Mouse (Mus musculus) limb, embryonic 13.5 days (tissue): Measurements from ENCODE around the gene Pth1r. TPM values are rescaled to one million over a fixed set of nuclear protein-coding genes. Genes with fewer than 3 reads are reported as not detected.

Source experiments
- ATAC-seq: fragments of 200-750 bp; cut with Nextera tagmentation; 2 replicates; pipeline ENCODE4 v1.8.0; 2017; ENCODE audit warnings: low read depth, moderate number of reproducible peaks, moderate TSS enrichment; ENCODE audit not compliant: low FRiP score
- H3K27ac ChIP-seq: fragments of 300-500 bp; sonication (generic); 2 replicates; pipeline ENCODE4 v1.5.1; 2015; ENCODE audit warnings: inconsistent platforms, mild to moderate bottlenecking, moderate library complexity
- H3K27me3 ChIP-seq: fragments of 300-500 bp; sonication (generic); 2 replicates; pipeline ENCODE4 v1.6.1; 2015; ENCODE audit warnings: mild to moderate bottlenecking, inconsistent platforms
- H3K36me3 ChIP-seq: fragments of 300-500 bp; sonication (generic); 2 replicates; pipeline ENCODE4 v1.6.1; 2015; ENCODE audit warnings: inconsistent platforms, mild to moderate bottlenecking, moderate library complexity
- H3K4me1 ChIP-seq: fragments of 300-500 bp; sonication (generic); 2 replicates; pipeline ENCODE4 v1.6.1; 2015; ENCODE audit warnings: inconsistent platforms
- H3K4me2 ChIP-seq: fragments of 300-500 bp; sonication (generic); replicated peaks from 2 replicates; pipeline ENCODE4 v1.6.1; 2015; ENCODE audit warnings: inconsistent platforms, mild to moderate bottlenecking, moderate library complexity
- H3K4me3 ChIP-seq: fragments of 300-500 bp; sonication (generic); 2 replicates; pipeline ENCODE4 v1.5.1; 2015; ENCODE audit warnings: moderate library complexity, mild to moderate bottlenecking, inconsistent platforms
- H3K9ac ChIP-seq: fragments of 300-500 bp; sonication (generic); 2 replicates; pipeline ENCODE4 v1.6.1; 2015; ENCODE audit warnings: mild to moderate bottlenecking, inconsistent platforms
- H3K9me3 ChIP-seq: fragments of 300-500 bp; sonication (generic); 2 replicates; pipeline ENCODE4 v1.6.1; 2016; ENCODE audit warnings: inconsistent platforms
- WGBS: fragments of 180-500 bp; shearing (Covaris S2); methylation state at CpG from one replicate; pipeline ENCODE4 v1.1.7; 2015; 5-methylcytosine and 5-hydroxymethylcytosine counted together
- polyA plus RNA-seq: library from polyadenylated mRNA; unstranded; fragments of >200 nt; fragmentation: Nextera tagmentation; extraction: Ambion mirVana; gene quantifications from 2 replicates; pipeline ENCODE4 v1.2.1, GENCODE M21; 2015

The Pth1r gene
- polyA plus RNA-seq, 1 experiment from 2014 or later = 97.7 TPM

DNA sequence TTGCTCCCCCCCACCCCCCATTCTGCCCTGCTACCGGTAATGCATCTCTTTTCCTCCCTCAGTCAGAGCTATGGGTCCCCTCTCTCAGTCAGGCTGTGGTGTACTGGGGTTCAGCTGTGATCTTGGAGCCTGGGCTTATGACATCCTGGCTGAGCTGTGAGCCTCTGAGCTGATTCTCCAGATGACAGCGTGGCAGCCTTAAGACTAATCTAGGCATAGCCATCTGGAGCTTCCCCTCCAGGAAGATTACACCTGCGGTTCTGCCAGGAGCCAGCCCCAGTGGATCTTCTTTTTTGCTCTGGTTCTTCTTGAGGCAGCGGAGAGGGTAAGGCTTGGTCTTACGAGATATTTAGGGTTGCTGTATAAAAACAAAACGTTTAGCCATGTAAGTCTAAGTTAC lies 34.9 kb downstream of the Pth1r start:
- H3K4me2 ChIP-seq = no peak overlapping the region
- H3K9ac ChIP-seq = no peak overlapping the region
- no peaks in the 10 kb centered on the region for H3K27me3 ChIP-seq
- WGBS = 88% methylated on average over 6 of the region's 6 CpGs
- no peak overlapping the region for H3K27ac ChIP-seq
- no peak overlapping the region for H3K4me3 ChIP-seq
- H3K9me3 ChIP-seq = no peaks in the 10 kb centered on the region
- peaks cover 38% of the 10 kb centered on the region for H3K36me3 ChIP-seq
- no peak for ATAC-seq
- H3K4me1 ChIP-seq = peaks cover 7% of the 10 kb centered on the region

DNA sequence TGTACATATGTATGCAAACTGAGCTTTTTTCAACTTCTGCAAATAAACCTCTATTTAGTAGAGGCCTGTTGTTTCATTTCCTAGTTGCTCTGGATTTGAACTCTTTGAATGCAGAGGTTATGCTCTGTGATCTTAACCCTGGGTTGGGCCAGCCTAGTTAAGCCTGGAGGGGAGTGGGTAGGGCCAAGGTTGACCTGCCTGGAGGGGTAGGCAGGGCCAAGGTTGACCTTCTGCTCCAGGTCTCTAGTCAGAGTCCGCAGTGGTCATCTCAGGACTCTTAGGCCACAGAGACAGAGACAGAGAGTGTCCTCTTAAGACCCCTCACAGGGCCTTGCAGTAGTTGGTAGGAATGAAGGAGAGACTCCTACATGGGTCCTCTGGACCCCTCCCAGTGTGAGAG lies 35.4 kb downstream of the Pth1r start:
- no peak for ATAC-seq
- no peak overlapping the region for H3K4me3 ChIP-seq
- H3K4me2 ChIP-seq = no peak overlapping the region
- H3K4me1 ChIP-seq = peaks cover 5% of the 10 kb centered on the region
- peaks cover 38% of the 10 kb centered on the region for H3K36me3 ChIP-seq
- no peak overlapping the region for H3K9ac ChIP-seq
- no peak overlapping the region for H3K27ac ChIP-seq
- no peaks in the 10 kb centered on the region for H3K27me3 ChIP-seq
- no peaks in the 10 kb centered on the region for H3K9me3 ChIP-seq
- 95% methylated on average over 1 of the region's 1 CpGs for WGBS

DNA sequence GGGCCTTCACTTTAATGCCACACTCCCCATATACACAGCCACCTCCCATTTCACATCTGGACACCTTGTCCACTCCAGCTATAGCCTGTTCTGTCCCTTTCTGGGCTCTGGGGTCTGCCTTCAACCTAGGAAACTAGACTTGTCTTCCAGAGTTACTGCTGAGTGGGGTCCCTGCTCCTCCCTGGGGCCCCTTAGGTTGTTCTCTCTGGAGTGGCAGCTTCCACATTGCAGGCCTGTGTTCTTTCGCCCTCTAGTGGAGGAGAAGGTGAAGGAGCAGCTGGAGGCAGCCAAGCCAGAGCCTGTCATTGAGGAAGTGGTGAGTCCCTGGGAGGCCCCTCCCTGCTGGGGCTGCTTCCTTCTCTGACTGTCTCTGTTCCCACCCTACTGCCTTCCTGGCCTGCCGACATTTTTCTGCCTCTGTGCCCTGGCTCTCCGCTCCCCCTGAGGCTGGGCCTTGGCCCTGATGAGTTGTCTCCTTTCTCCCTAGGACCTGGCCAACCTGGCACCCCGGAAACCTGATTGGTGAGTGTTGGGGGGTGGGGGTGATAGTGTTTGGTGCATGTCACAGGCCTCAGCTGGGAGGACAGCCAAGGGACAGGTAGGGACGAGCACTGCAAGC lies 37.2 kb downstream of the Pth1r start:
- 42% methylated on average over 5 of the region's 5 CpGs for WGBS
- Histone ChIP-seq H3K27ac (no peak overlapping the region), H3K4me3 (no peak overlapping the region), H3K9ac (no peak overlapping the region), H3K4me1 (peaks cover 5% of the 10 kb centered on the region), H3K36me3 (peaks cover 34% of the 10 kb centered on the region), H3K9me3 (no peaks in the 10 kb centered on the region), H3K27me3 (no peaks in the 10 kb centered on the region), H3K4me2 (0 out of 2 replicates have a peak overlapping the region, but pooled peaks have one; percentile 7)
- peak; percentile 72 for ATAC-seq

DNA sequence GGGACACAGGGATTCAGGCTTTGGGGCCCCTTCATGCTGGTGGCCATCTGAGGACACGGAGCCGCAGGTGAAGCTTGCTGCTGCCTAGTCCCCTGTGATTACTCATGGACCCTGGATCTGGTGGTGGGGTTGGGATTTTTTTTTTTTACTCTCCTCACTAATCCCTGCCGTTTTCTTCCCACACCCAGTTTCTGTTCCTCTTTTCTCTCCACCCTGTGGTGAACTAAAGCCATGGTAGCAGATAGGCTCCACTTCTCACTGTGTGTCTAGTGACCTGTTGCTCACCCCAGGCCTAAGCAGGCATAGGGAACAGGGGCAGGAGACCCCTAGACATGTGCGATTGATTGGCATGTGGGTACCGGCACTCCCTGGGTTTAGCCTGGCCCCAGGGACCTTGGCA lies 40.2 kb downstream of the Pth1r start:
- 89% methylated on average over 5 of the region's 5 CpGs for WGBS

DNA sequence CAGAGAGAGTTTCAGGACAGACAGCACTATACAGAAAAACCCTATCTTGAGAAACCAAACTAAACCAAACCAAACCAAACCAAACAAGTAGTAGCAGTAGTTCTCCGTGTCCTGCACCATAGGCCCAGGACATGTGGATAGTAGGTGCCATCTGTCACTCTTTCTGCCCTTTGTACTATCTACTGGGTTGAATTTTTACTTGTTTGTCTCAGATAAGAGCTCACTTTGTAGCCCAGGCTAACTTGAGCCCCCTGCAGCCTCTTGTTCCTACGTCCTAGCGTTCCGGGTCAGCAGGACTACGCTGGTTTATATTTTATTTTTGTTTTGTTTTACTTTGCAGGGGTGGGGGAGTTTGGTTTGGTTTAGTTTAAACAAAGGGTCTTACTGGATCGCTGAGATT lies 43.0 kb downstream of the Pth1r start:
- H3K9me3 ChIP-seq = no peaks in the 10 kb centered on the region
- WGBS = 91% methylated on average over 6 of the region's 6 CpGs

More for the DNA sequence above, 40.2 kb downstream of the Pth1r start:
- Histone ChIP-seq H3K9me3 (no peaks in the 10 kb centered on the region), H3K4me1 (peaks cover 5% of the 10 kb centered on the region), H3K27ac (no peak overlapping the region), H3K4me3 (no peak overlapping the region), H3K4me2 (no peak overlapping the region), H3K9ac (no peak overlapping the region), H3K27me3 (no peaks in the 10 kb centered on the region), H3K36me3 (peaks cover 17% of the 10 kb centered on the region)
- no peak for ATAC-seq

DNA sequence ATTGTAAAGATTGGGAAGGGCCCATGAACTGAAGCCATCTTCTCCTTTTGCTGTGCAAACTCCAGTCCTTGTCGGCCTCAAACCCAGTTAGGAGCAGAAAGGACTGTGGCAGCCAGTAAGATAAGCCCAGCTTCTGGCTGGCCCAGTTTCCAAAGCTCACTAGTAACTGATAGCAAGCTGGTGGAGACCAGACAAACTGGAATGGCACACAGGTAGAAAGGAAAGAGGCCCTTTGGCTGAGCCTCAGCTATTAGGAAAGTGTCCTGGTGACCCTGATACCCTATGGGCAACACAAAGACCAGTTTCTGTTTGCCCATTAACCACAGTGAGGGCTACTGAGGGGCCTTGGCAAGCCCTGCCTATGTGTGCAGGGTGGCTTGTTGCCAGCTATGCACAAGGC lies 44.1 kb downstream of the Pth1r start:
- no peaks in the 10 kb centered on the region for H3K4me1 ChIP-seq
- no peak overlapping the region for H3K4me2 ChIP-seq
- 91% methylated on average over 1 of the region's 1 CpGs for WGBS
- ATAC-seq = no peak
- peaks cover 16% of the 10 kb centered on the region for H3K36me3 ChIP-seq
- no peaks in the 10 kb centered on the region for H3K27me3 ChIP-seq
- H3K9me3 ChIP-seq = no peaks in the 10 kb centered on the region
- H3K9ac ChIP-seq = no peak overlapping the region
- H3K4me3 ChIP-seq = no peak overlapping the region
- no peak overlapping the region for H3K27ac ChIP-seq

More for the DNA sequence above, 43.0 kb downstream of the Pth1r start:
- Histone ChIP-seq H3K36me3 (peaks cover 16% of the 10 kb centered on the region), H3K4me1 (no peaks in the 10 kb centered on the region), H3K9ac (no peak overlapping the region), H3K4me2 (no peak overlapping the region), H3K27me3 (no peaks in the 10 kb centered on the region), H3K4me3 (no peak overlapping the region), H3K27ac (no peak overlapping the region)
- no peak for ATAC-seq

DNA sequence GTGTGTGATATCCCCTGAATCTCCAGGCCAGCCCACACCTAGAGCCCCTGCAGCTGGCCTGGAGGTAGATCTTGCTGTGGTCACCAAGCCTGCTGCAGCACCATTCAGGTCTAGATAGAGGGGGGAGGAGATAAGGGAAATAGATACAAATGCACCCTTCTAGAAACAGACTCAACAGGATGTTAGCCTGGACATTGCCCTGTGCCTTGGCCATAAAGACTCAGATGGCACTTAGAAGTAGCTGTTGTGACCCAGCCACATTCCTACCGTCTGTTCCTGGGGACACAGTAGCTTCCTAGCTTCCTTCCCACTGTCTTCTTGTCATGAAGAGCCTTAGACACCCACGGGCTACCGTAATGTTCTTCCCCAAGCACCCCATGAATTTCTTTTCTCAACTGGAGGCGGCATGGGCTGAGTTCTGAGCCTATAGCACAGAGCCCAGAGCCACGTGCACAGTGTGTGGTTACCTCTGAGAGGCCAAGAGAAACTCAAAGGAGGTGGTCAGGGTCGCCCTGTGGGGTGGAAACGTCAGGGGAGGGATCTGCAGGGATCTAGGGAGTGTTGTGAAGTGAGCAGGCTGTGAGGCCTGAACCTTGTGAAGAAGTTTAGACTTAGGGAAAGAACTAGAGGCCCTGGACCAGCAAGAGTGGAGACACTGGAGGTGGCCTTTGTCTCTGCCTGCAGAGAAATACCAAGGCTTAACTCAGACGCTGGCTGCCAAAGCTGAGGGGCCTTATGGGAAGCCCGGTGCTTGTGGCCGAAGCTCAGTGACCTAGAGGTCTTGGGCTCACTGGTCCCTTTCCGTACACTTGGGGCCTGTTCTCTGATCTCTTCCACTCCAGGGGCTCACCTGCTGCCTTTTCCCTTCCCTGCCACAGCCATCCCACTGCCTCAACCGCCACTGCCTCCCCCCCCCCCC lies 45.6 kb downstream of the Pth1r start:
- Histone ChIP-seq H3K9ac (no peak overlapping the region), H3K9me3 (no peaks in the 10 kb centered on the region), H3K27ac (no peak overlapping the region), H3K36me3 (peaks cover 29% of the 10 kb centered on the region), H3K27me3 (no peaks in the 10 kb centered on the region), H3K4me2 (no peak overlapping the region), H3K4me1 (no peaks in the 10 kb centered on the region), H3K4me3 (no peak overlapping the region)
- ATAC-seq = no peak
- 79% methylated on average over 11 of the region's 12 CpGs for WGBS

DNA sequence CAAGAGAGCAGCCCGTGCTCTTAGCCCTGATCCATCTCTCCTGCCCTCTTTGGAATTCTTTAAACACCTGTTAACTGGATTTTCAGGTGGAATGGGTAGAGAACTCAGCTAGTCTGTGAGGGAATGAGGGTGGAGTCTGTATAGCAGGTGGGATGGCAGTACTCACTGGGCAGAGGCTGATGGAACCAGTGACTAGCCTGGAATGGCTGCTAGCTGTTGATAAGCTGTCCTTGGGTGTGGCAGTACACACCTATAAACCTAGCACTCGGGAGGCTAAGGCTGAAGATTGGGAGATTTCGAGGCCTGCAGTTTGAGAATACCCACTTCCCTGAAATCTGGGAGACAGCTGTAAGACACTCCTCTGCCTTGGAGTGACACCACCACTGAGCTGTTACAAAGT lies 47.4 kb downstream of the Pth1r start:
- H3K27me3 ChIP-seq = no peaks in the 10 kb centered on the region
- H3K4me2 ChIP-seq = no peak overlapping the region
- no peaks in the 10 kb centered on the region for H3K4me1 ChIP-seq
- 76% methylated on average over 3 of the region's 3 CpGs for WGBS
- no peak overlapping the region for H3K27ac ChIP-seq
- H3K36me3 ChIP-seq = peaks cover 44% of the 10 kb centered on the region
- H3K9me3 ChIP-seq = no peaks in the 10 kb centered on the region
- no peak overlapping the region for H3K9ac ChIP-seq
- H3K4me3 ChIP-seq = no peak overlapping the region
- ATAC-seq = no peak

DNA sequence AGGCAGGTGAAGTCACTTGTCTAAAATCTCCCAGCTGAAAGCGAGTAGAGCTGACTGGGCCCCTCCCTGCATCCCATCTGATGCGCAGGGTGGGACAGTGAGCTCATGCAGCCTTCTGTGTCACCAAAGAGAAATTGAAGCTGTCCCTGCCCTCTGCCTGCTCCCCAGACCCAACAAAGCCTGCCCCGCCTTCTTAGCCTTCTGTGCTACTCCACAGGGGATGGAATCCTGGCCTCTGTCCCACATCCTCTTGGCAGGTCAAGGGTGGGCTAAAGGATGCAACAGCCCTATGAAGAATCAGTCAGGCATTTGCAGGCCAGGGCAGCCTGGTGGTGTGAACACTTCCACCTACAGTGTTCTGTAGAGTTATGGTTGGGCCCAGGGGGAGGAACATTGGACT lies 49.5 kb downstream of the Pth1r start:
- peaks cover 58% of the 10 kb centered on the region for H3K36me3 ChIP-seq

DNA sequence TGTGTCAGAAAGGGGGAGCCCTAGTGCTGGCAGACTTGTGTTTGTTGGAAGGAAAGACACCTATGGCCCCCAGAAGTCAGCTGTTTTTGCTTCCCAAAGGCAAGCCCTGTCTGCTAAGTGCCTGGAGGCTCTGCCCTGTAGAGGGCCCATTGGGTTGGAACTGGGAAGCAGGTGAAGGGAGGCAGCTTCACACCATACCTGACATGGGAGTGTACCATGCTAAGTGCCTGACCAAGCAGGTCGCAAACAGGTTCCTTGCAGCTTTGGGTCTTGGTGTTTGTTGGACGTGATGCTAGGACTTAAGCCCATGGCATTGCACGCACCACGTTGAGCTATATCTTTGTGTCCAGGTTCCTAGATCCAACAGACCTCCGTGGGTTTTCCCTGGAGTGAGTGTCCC lies 50.5 kb downstream of the Pth1r start:
- H3K27ac ChIP-seq = no peak overlapping the region
- H3K36me3 ChIP-seq = peaks cover 54% of the 10 kb centered on the region
- no peaks in the 10 kb centered on the region for H3K9me3 ChIP-seq
- ATAC-seq = no peak
- no peak overlapping the region for H3K4me3 ChIP-seq
- no peaks in the 10 kb centered on the region for H3K27me3 ChIP-seq
- no peak overlapping the region for H3K9ac ChIP-seq
- 87% methylated on average over 5 of the region's 5 CpGs for WGBS
- H3K4me1 ChIP-seq = no peaks in the 10 kb centered on the region
- H3K4me2 ChIP-seq = no peak overlapping the region

More for the DNA sequence above, 49.5 kb downstream of the Pth1r start:
- Histone ChIP-seq H3K27me3 (no peaks in the 10 kb centered on the region), H3K9me3 (no peaks in the 10 kb centered on the region), H3K4me1 (no peaks in the 10 kb centered on the region), H3K4me3 (no peak overlapping the region), H3K4me2 (no peak overlapping the region), H3K9ac (no peak overlapping the region), H3K27ac (no peak overlapping the region)
- 88% methylated on average over 3 of the region's 3 CpGs for WGBS
- ATAC-seq = no peak

DNA sequence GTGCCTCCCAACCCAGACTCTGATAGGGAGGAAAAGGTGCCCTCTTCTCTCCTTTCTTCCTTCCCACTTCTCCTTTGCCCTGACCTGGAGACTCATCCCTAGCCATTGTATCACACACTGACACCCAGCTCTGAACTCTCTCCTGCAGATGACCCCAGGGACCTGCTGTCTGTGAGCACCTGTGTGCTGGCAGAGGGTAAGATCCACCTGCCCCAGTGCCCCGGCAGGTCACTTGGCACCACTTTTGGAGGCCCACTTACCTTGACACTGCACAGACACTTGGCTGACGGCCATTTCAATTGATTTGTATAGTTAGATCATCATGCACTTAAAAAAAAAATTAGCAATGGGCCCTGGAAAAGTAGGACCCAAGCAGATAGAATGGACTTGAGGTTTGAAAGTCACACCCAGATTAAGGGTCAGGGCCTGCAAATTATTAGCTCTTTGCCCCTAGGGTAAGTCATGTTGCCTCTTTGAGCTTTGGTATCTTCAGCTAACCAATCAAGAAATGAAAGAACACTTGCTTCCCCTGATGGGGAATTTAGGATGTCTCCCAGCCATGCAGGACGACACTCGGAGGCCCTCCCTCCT lies 51.7 kb downstream of the Pth1r start:
- WGBS = 83% methylated on average over 4 of the region's 4 CpGs

DNA sequence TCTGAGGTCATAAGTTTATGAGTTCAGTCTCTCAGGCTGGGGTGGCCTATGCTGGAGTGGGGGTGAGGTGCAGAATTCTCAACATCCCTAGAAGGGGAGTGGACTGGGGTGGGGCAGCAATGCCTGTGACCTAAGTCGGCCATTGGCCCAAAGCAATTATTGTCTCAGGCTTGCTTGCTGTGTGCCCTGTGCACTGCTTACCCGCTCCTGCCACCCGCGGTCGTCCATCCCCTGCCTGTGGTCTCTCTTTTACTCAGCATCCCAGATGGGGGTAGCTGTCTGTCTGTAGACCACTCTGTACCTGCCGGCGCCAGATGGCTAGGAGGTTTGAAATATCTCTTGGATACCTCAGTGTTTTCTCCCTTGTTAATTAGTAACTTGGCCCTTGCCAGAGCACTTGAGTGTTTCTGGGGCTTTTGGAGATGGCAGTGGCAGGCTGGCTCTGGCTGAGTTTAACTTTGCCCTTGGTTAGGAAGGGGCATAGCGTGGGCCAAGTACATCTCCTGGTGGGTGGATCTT lies 57.6 kb downstream of the Pth1r start:
- Histone ChIP-seq H3K4me2 (no peak overlapping the region), H3K9me3 (no peaks in the 10 kb centered on the region), H3K4me3 (no peak overlapping the region), H3K27me3 (no peaks in the 10 kb centered on the region), H3K4me1 (peaks cover 8% of the 10 kb centered on the region), H3K36me3 (peaks cover 14% of the 10 kb centered on the region), H3K9ac (no peak overlapping the region), H3K27ac (no peak overlapping the region)
- no peak for ATAC-seq
- 93% methylated on average over 8 of the region's 8 CpGs for WGBS

More for the DNA sequence above, 51.7 kb downstream of the Pth1r start:
- Histone ChIP-seq H3K27me3 (no peaks in the 10 kb centered on the region), H3K36me3 (peaks cover 48% of the 10 kb centered on the region), H3K4me2 (no peak overlapping the region), H3K4me1 (no peaks in the 10 kb centered on the region), H3K9me3 (no peaks in the 10 kb centered on the region), H3K27ac (no peak overlapping the region), H3K9ac (no peak overlapping the region), H3K4me3 (no peak overlapping the region)
- ATAC-seq = no peak
